In the genomic region with DNA sequence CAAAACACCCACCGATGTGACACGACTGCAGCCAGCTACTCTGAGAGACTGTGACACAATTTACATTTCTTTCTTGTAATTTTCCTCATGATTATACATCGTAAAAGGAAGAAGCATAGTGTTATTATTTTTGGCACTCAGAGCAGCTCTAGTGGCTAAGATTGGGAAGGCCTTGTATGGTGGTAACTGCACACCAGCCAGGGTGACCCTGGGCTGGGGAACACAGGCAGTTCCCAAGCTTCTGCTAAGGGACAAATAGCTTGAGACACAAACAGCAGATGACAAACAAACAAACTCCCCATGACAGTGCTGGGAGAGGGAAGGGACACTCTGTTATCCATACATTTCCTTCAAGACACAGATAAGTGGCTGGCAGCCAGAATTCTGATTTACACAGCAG, we compare ENCODE assay signal across 10 mouse cellular contexts. TPM values are rescaled to one million over a fixed set of nuclear protein-coding genes. Genes with fewer than 3 reads are reported as not detected.
DNase-seq lines count a peak whose midpoint lies in the region; ATAC-seq and TF ChIP-seq lines count a peak whose summit lies in the region.
"Not testable (repeated sequence)": the region's sequence is repeated elsewhere in the genome, so short reads cannot be mapped to it uniquely, and the experiment has no call there.
"Had no signal": no experiment of that assay in that cellular context is flagged by ENCODE, and none has a peak within 500 bp of the region (broad histone marks: within the 10 kb centered on the region; RNA-seq: fewer than 3 reads in every experiment).

No protein-coding gene starts in this region.

- H3K27me3 ChIP-seq in forebrain, postnatal 0 days (ENCODE audit: insufficient read depth, low read length); heart, embryonic 14.5 days (ENCODE audit: control insufficient read depth, insufficient read depth, low read length); heart, embryonic 16.5 days (ENCODE audit: control insufficient read depth, insufficient read depth, low read length); kidney, embryonic 16.5 days (ENCODE audit: insufficient read depth, low read length); lung, embryonic 15.5 days; lung, postnatal 0 days (replicated peaks; ENCODE audit: insufficient read depth, low read length): not testable (repeated sequence)

- H3K27ac ChIP-seq in forebrain, postnatal 0 days (ENCODE audit: low read depth, low read length); heart, embryonic 14.5 days (replicated peaks in 1 of 2; ENCODE audit: control insufficient read depth in 1 of 2, insufficient read depth in 1 of 2, low read depth in 2 of 2, low read length in 2 of 2); heart, embryonic 16.5 days (ENCODE audit: low read length); kidney, embryonic 16.5 days (ENCODE audit: low read length); lung, embryonic 15.5 days; lung, postnatal 0 days (ENCODE audit: low read length): not testable (repeated sequence)

- TF ChIP-seq EP300 in lung, postnatal 0 days (IDR thresholded peaks at IDR 0.05), result not testable (repeated sequence)

- H3K9ac ChIP-seq in forebrain, postnatal 0 days; heart, embryonic 14.5 days (ENCODE audit: low read length); heart, embryonic 16.5 days (ENCODE audit: low read length); kidney, embryonic 16.5 days (replicated peaks; ENCODE audit: low read length); lung, embryonic 15.5 days; lung, postnatal 0 days (replicated peaks; ENCODE audit: low read depth): not testable (repeated sequence)

- not testable (repeated sequence) for H3K4me2 ChIP-seq in forebrain, postnatal 0 days (ENCODE audit: low read depth); heart, embryonic 14.5 days (ENCODE audit: low read length); heart, embryonic 16.5 days (ENCODE audit: low read depth, low read length); kidney, embryonic 16.5 days (replicated peaks; ENCODE audit: low read depth, low read length); lung, embryonic 15.5 days; lung, postnatal 0 days (replicated peaks; ENCODE audit: low read depth, low read length)

- not testable (repeated sequence) for H3K4me1 ChIP-seq in forebrain, postnatal 0 days (ENCODE audit: insufficient read depth); heart, embryonic 14.5 days (ENCODE audit: control insufficient read depth in 2 of 2, insufficient read depth in 2 of 2, low read length in 2 of 2); heart, embryonic 16.5 days (ENCODE audit: control insufficient read depth, insufficient read depth, low read length); kidney, embryonic 16.5 days (ENCODE audit: insufficient read depth, low read length); lung, embryonic 15.5 days; lung, postnatal 0 days (ENCODE audit: insufficient read depth, low read depth, low read length)

- H3K9me3 ChIP-seq in forebrain, postnatal 0 days (ENCODE audit: low read length); heart, embryonic 14.5 days (ENCODE audit: control insufficient read depth, low read length); heart, embryonic 16.5 days (replicated peaks; ENCODE audit: control insufficient read depth, low read length); kidney, embryonic 16.5 days (ENCODE audit: low read length); lung, embryonic 15.5 days; lung, postnatal 0 days (ENCODE audit: low read length): not testable (repeated sequence)

- 0 out of 2 replicates have a peak, but pooled peaks have one; percentile 6 for ATAC-seq in forebrain, postnatal 0 days
- 0 out of 2 replicates have a peak, but pooled peaks have one; percentile 47 for ATAC-seq in heart, embryonic 14.5 days (ENCODE audit: insufficient number of reproducible peaks, insufficient read depth, low FRiP score, low read depth)
- peak; percentile 49; the same call in 1 of the 2 replicates for ATAC-seq in heart, embryonic 16.5 days (replicated peaks; ENCODE audit: extremely low read depth, insufficient read depth, low FRiP score)
- peak; percentile 49; the same call in 1 of the 2 replicates for ATAC-seq in kidney, embryonic 16.5 days (ENCODE audit: low FRiP score, low TSS enrichment)
- ATAC-seq in lung, embryonic 15.5 days (ENCODE audit: borderline replicate concordance, extremely low read depth, low FRiP score, low TSS enrichment), result peak; percentile 64; the same call in 1 of the 2 replicates
- peak; percentile 53 for ATAC-seq in lung, postnatal 0 days

- H3K4me3 ChIP-seq in forebrain, postnatal 0 days (ENCODE audit: low read depth, low read length); heart, embryonic 14.5 days (ENCODE audit: control insufficient read depth in 1 of 2, insufficient read depth in 1 of 2, low read depth in 1 of 2, low read length in 2 of 2); heart, embryonic 16.5 days (ENCODE audit: low read length); kidney, embryonic 16.5 days (ENCODE audit: low read length); lung, embryonic 15.5 days; lung, postnatal 0 days (ENCODE audit: low read depth, low read length): not testable (repeated sequence)

- H3K36me3 ChIP-seq in forebrain, postnatal 0 days (ENCODE audit: insufficient read depth); heart, embryonic 14.5 days (ENCODE audit: control insufficient read depth, insufficient read depth, low read length); heart, embryonic 16.5 days (ENCODE audit: control insufficient read depth, insufficient read depth); kidney, embryonic 16.5 days (ENCODE audit: insufficient read depth, low read length); lung, embryonic 15.5 days; lung, postnatal 0 days (ENCODE audit: insufficient read depth, low read length): not testable (repeated sequence)

- intact Hi-C loops in heart, postnatal 10 days (cut with DNase I), result loop anchor here (5.0 kb wide), 1 partner anchor 83 kb away; no protein-coding TSS in a partner anchor

- WGBS in forebrain, postnatal 0 days, result no CpG with 5 or more reads among the region's 3 CpGs
- WGBS in heart, embryonic 14.5 days, result no CpG with 5 or more reads among the region's 3 CpGs
- WGBS in heart, embryonic 16.5 days, result no CpG with 5 or more reads among the region's 3 CpGs
- no CpG with 5 or more reads among the region's 3 CpGs for WGBS in kidney, embryonic 16.5 days
- WGBS in lung, embryonic 15.5 days, result 63% methylated on average over 2 of the region's 3 CpGs
- WGBS in lung, postnatal 0 days, result no CpG with 5 or more reads among the region's 3 CpGs

- not testable (repeated sequence) for TF ChIP-seq CTCF in forebrain, postnatal 0 days (IDR thresholded peaks at IDR 0.05; ENCODE audit: low read depth); lung, postnatal 0 days (IDR thresholded peaks at IDR 0.05)

- not testable (repeated sequence) for DNase-seq in forebrain, postnatal 0 days; lung, postnatal 0 days (ENCODE audit: low spot score)
- peak; percentile 11 to 22 for DNase-seq in heart, postnatal 10 days
- DNase-seq in kidney, postnatal 4 days, result peak; percentile 11 to 18

RNA-seq across cellular contexts. Expression of gene Slc22a21, which starts 30.0 kb away (rescaled TPM):
- 3.3 and 5.1 TPM in 2 replicates for total RNA-seq in forebrain, postnatal 0 days (2014; rRNA removed)
- polyA plus RNA-seq in forebrain, postnatal 0 days (2015; fragmentation: Nextera tagmentation; extraction: Ambion mirVana), result 2.4 and 4.8 TPM in 2 replicates
- 2.6 and 2.9 TPM in 2 replicates for polyA plus RNA-seq in heart, embryonic 14.5 days (2014; fragmentation: Nextera tagmentation; extraction: Ambion mirVana)
- polyA plus RNA-seq in heart, embryonic 16.5 days (2015; fragmentation: Nextera tagmentation; extraction: Ambion mirVana), result 2.0 and 2.5 TPM in 2 replicates
- total RNA-seq in heart, postnatal 10 days (2021), result 1 to 10 TPM; 2.1 to 2.2 TPM
- 4.2 and 5.4 TPM in 2 replicates for polyA plus RNA-seq in kidney, embryonic 16.5 days (2015; fragmentation: Nextera tagmentation; extraction: Ambion mirVana)
- polyA plus RNA-seq in lung, embryonic 15.5 days (2015; fragmentation: Nextera tagmentation; extraction: Ambion mirVana), result 5.4 and 5.9 TPM in 2 replicates
- polyA plus RNA-seq in lung, postnatal 0 days (2015; fragmentation: Nextera tagmentation; extraction: Ambion mirVana), result 2.6 TPM in 2 replicates
- total RNA-seq: CH12.LX, G1E had no signal
- polyA plus RNA-seq: G1E had no signal

RNA-seq across cellular contexts. Expression of gene Slc22a5, which starts 58.7 kb away (rescaled TPM):
- 16.0 and 16.2 TPM in 2 replicates for total RNA-seq in forebrain, postnatal 0 days (2014; rRNA removed)
- polyA plus RNA-seq in forebrain, postnatal 0 days (2015; fragmentation: Nextera tagmentation; extraction: Ambion mirVana), result 12.9 and 13.4 TPM in 2 replicates
- polyA plus RNA-seq in heart, embryonic 14.5 days (2014; fragmentation: Nextera tagmentation; extraction: Ambion mirVana), result 8.4 and 9.1 TPM in 2 replicates
- 9.0 and 10.6 TPM in 2 replicates for polyA plus RNA-seq in heart, embryonic 16.5 days (2015; fragmentation: Nextera tagmentation; extraction: Ambion mirVana)
- 10 to 100 TPM; 18.3 to 20.9 TPM for total RNA-seq in heart, postnatal 10 days (2021)
- polyA plus RNA-seq in kidney, embryonic 16.5 days (2015; fragmentation: Nextera tagmentation; extraction: Ambion mirVana), result 17.3 and 18.4 TPM in 2 replicates
- polyA plus RNA-seq in lung, embryonic 15.5 days (2015; fragmentation: Nextera tagmentation; extraction: Ambion mirVana), result 8.0 and 8.9 TPM in 2 replicates
- polyA plus RNA-seq in lung, postnatal 0 days (2015; fragmentation: Nextera tagmentation; extraction: Ambion mirVana), result 7.3 and 9.5 TPM in 2 replicates

Comparison
In these comparisons a context has a peak if more than half of its experiments do, and no peak if none do; other contexts are left out.
1. ATAC-seq: peak in every context shown above with its lines; median percentile 64 in lung, embryonic 15.5 days; 53 in lung, postnatal 0 days; 49 in heart, embryonic 16.5 days; 49 in kidney, embryonic 16.5 days; 47 in heart, embryonic 14.5 days; 6 in forebrain, postnatal 0 days.